Comparison of ENCODE assay signal across 19 mouse cellular contexts in the genomic region with DNA sequence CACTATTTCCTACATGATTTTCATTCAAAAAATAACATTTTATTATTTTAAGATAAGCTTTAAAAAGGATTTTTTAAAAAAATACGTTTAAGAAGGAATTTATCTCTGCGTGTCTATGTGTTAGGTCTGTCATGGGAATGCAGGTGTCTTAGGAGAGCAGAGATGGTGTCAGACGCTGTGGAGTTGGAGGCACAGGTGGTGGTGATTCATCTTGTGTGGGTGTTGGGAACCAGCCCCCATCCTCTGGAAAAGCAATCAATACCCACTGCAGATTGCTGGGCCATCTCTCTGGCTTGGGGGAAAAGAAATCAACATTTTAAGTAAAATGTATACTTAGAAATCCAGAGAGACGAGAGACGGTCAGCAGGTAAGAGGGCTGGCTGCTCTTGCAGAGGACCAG.
DNase-seq lines count a peak whose midpoint lies in the region; TF ChIP-seq lines count a peak whose summit lies in the region.
"Had no signal": no experiment of that assay in that cellular context is flagged by ENCODE, and none has a peak within 500 bp of the region (broad histone marks: within the 10 kb centered on the region; RNA-seq: fewer than 3 reads in every experiment).

No protein-coding gene starts in this region.

- H3K27me3 ChIP-seq in MEL (ENCODE audit: control insufficient read depth in 1 of 2, insufficient read depth in 2 of 2, low read length in 2 of 2): no peaks in the 10 kb centered on the region
- H3K27me3 ChIP-seq: embryonic facial prominence, embryonic 13.5 days; forebrain, embryonic 12.5 days; heart, embryonic 13.5 days; hindbrain, embryonic 12.5 days; Patski had no signal

- TF ChIP-seq EP300 in MEL (IDR thresholded peaks at IDR 0.05; ENCODE audit: low read depth in 1 of 2, low read length in 2 of 2): no peak

- TF ChIP-seq CTCF in MEL (IDR thresholded peaks at IDR 0.05 in 2 of 3, conservative IDR thresholded peaks at IDR 0.05 in 1 of 3; ENCODE audit: control insufficient read depth in 1 of 3, insufficient read depth in 1 of 3, low read depth in 2 of 3, low read length in 3 of 3, poor library complexity in 1 of 3, severe bottlenecking in 1 of 3): no peak

- TF ChIP-seq POLR2A in MEL (IDR thresholded peaks at IDR 0.05; ENCODE audit: control insufficient read depth in 1 of 2, insufficient read depth in 1 of 2, low read depth in 1 of 2, low read length in 2 of 2, poor library complexity in 1 of 2): no peak

- H3K27ac ChIP-seq in MEL (ENCODE audit: control insufficient read depth, low read depth, low read length): peak overlapping the region; percentile 97
- H3K27ac ChIP-seq: embryonic facial prominence, embryonic 13.5 days; forebrain, embryonic 12.5 days; gastrocnemius, adult 2 months; heart, embryonic 13.5 days; hindbrain, embryonic 12.5 days had no signal

- H3K4me3 ChIP-seq in MEL (ENCODE audit: control insufficient read depth in 1 of 2, insufficient read depth in 1 of 2, low read depth in 2 of 2, low read length in 2 of 2): no peak overlapping the region
- H3K4me3 ChIP-seq: embryonic facial prominence, embryonic 13.5 days; forebrain, embryonic 12.5 days; gastrocnemius, adult 2 months; heart, embryonic 13.5 days; hindbrain, embryonic 12.5 days had no signal

- no peaks in the 10 kb centered on the region; the same call in 1 of the 2 replicates for H3K79me2 ChIP-seq in MEL (ENCODE audit: control insufficient read depth, insufficient read depth, low read length, poor library complexity)

- DNase-seq in heart, adult 11 months: peak; percentile 70
- DNase-seq in heart, postnatal 4 days: no peak
- DNase-seq in layer of hippocampus, adult 9-11 months: peak; percentile 56
- DNase-seq in layer of hippocampus, postnatal 25 days (ENCODE audit: extremely low spot score in 1 of 2, low spot score in 1 of 2): no peak
- no peak for DNase-seq in MEL (ENCODE audit: low read depth, low spot score)
- DNase-seq in telencephalon, adult 2 months (ENCODE audit: low read depth, low spot score): peak; percentile 51
- no peak for DNase-seq in kidney, adult 8-10 months
- DNase-seq: adrenal gland, postnatal 14 days; cerebellum, adult 18-20 months; cerebellum, adult 9-11 months; cerebellum, postnatal 36 days; gastrocnemius, adult 2 months; gastrocnemius, postnatal 25 days; heart, postnatal 36 days had no signal

- peaks cover 0 to 28% of the 10 kb centered on the region in 2 experiments; a peak in 2 of 4 replicates for H3K36me3 ChIP-seq in MEL (ENCODE audit: control insufficient read depth in 1 of 2, insufficient read depth in 2 of 2, low read length in 2 of 2)
- H3K36me3 ChIP-seq: embryonic facial prominence, embryonic 13.5 days; forebrain, embryonic 12.5 days; heart, embryonic 13.5 days; hindbrain, embryonic 12.5 days had no signal

- TF ChIP-seq RAD21 in MEL (IDR thresholded peaks at IDR 0.05; ENCODE audit: low read depth, low read length): no peak

- H3K9me3 ChIP-seq in MEL (replicated peaks; ENCODE audit: insufficient read depth, low read length): no peaks in the 10 kb centered on the region
- H3K9me3 ChIP-seq: embryonic facial prominence, embryonic 13.5 days; forebrain, embryonic 12.5 days; heart, embryonic 13.5 days; hindbrain, embryonic 12.5 days had no signal

- no peak overlapping the region for H3K9ac ChIP-seq in MEL (ENCODE audit: control insufficient read depth, low read depth, low read length, poor library complexity, severe bottlenecking)
- H3K9ac ChIP-seq: embryonic facial prominence, embryonic 13.5 days; forebrain, embryonic 12.5 days; heart, embryonic 13.5 days; hindbrain, embryonic 12.5 days had no signal

- peaks cover 22 to 35% of the 10 kb centered on the region in 2 experiments for H3K4me1 ChIP-seq in MEL (ENCODE audit: control insufficient read depth in 1 of 2, insufficient read depth in 2 of 2, low read length in 2 of 2)
- H3K4me1 ChIP-seq: embryonic facial prominence, embryonic 13.5 days; forebrain, embryonic 12.5 days; hindbrain, embryonic 12.5 days had no signal

TF ChIP-seq in MEL, 35 proteins besides CTCF, POLR2A, EP300 and RAD21:
- TF ChIP-seq MAFK (IDR thresholded peaks at IDR 0.05; ENCODE audit: borderline replicate concordance, low read depth, low read length) (no peak), ZMIZ1 (IDR thresholded peaks at IDR 0.05; ENCODE audit: low read depth, low read length) (no peak), NRF1 (IDR thresholded peaks at IDR 0.05; ENCODE audit: insufficient read depth, low read depth, low read length, poor library complexity, severe bottlenecking) (no peak), NELFE (IDR thresholded peaks at IDR 0.05; ENCODE audit: low read depth, low read length) (no peak), SIN3A (IDR thresholded peaks at IDR 0.05; ENCODE audit: low read length) (no peak), TCF12 (IDR thresholded peaks at IDR 0.05; ENCODE audit: low read depth, low read length) (no peak), GATA1 (IDR thresholded peaks at IDR 0.05; ENCODE audit: low read depth, low read length) (no peak), MAX (IDR thresholded peaks at IDR 0.05; ENCODE audit: low read length) (no peak), ETS1 (IDR thresholded peaks at IDR 0.05; ENCODE audit: low read depth, low read length) (no peak)
TF ChIP-seq in MEL: peak in this region for 0.

Comparison
In these comparisons a context has a peak if more than half of its experiments do, and no peak if none do; other contexts are left out.
1. DNase-seq: peak in heart, adult 11 months (single experiment), layer of hippocampus, adult 9-11 months (single experiment) and telencephalon, adult 2 months (single experiment); none in heart, postnatal 4 days (single experiment), layer of hippocampus, postnatal 25 days (0 of 2), MEL (single experiment) and kidney, adult 8-10 months (0 of 2).